ENCODE assay signal across 19 mouse cellular contexts in genomic region chr6:16764707-16765106, GRCm38 (mm10).
A peak's percentile ranks its signal among the peaks of the same experiment; 100 is the strongest.
DNase-seq lines count a peak whose midpoint lies in the region; ATAC-seq lines count a peak whose summit lies in the region.
"Had no signal": no experiment of that assay in that cellular context is flagged by ENCODE, and none has a peak within 500 bp of the region (broad histone marks: within the 10 kb centered on the region; RNA-seq: fewer than 3 reads in every experiment).

No protein-coding gene starts in this region.

- no peak overlapping the region for H3K9ac ChIP-seq in limb, embryonic 11.5 days (ENCODE audit: low read length)
- no peak overlapping the region for H3K9ac ChIP-seq in embryonic facial prominence, embryonic 12.5 days
- H3K9ac ChIP-seq in liver, embryonic 11.5 days (ENCODE audit: low read depth, low read length), result no peak overlapping the region
- H3K9ac ChIP-seq: forebrain, embryonic 12.5 days; hindbrain, embryonic 12.5 days; limb, embryonic 15.5 days; liver, postnatal 0 days; neural tube, embryonic 12.5 days had no signal

- H3K4me2 ChIP-seq in limb, embryonic 11.5 days (ENCODE audit: low read depth, severe bottlenecking), result no peak overlapping the region
- H3K4me2 ChIP-seq in embryonic facial prominence, embryonic 12.5 days (replicated peaks), result no peak overlapping the region
- H3K4me2 ChIP-seq in liver, embryonic 11.5 days, result no peak overlapping the region
- H3K4me2 ChIP-seq: forebrain, embryonic 12.5 days; hindbrain, embryonic 12.5 days; limb, embryonic 15.5 days; neural tube, embryonic 12.5 days had no signal

- no peak overlapping the region for H3K27ac ChIP-seq in limb, embryonic 11.5 days (replicated peaks; ENCODE audit: low read depth, low read length)
- no peak overlapping the region for H3K27ac ChIP-seq in limb, embryonic 10.5 days
- no peak overlapping the region for H3K27ac ChIP-seq in embryonic facial prominence, embryonic 12.5 days
- no peak overlapping the region for H3K27ac ChIP-seq in liver, embryonic 11.5 days (ENCODE audit: low read depth, low read length)
- H3K27ac ChIP-seq: forebrain, embryonic 12.5 days; hindbrain, embryonic 12.5 days; left cerebral cortex, adult 2 months; limb, embryonic 15.5 days; neural tube, embryonic 12.5 days had no signal

- H3K4me1 ChIP-seq in limb, embryonic 11.5 days (ENCODE audit: control insufficient read depth, insufficient read depth, low read length), result no peaks in the 10 kb centered on the region
- H3K4me1 ChIP-seq in limb, embryonic 10.5 days, result peaks cover 5% of the 10 kb centered on the region; the same call in 1 of the 2 replicates
- H3K4me1 ChIP-seq in embryonic facial prominence, embryonic 12.5 days, result peaks cover 5% of the 10 kb centered on the region; the same call in 1 of the 2 replicates
- no peaks in the 10 kb centered on the region for H3K4me1 ChIP-seq in liver, embryonic 11.5 days (replicated peaks; ENCODE audit: control insufficient read depth, insufficient read depth, low read length)
- H3K4me1 ChIP-seq: forebrain, embryonic 12.5 days; hindbrain, embryonic 12.5 days; limb, embryonic 15.5 days; neural tube, embryonic 12.5 days had no signal

- DNase-seq in limb, embryonic 11.5 days (ENCODE audit: low spot score), result no peak
- no peak for DNase-seq in limb, embryonic 10.5 days (ENCODE audit: low spot score)
- peak; percentile 51 for DNase-seq in embryo, embryonic 10 days (ENCODE audit: low spot score)
- DNase-seq in mesoderm, embryonic 11.5 days (ENCODE audit: low read depth, low spot score), result peak; percentile 20
- no peak for DNase-seq in Muller cell, postnatal 12 days (ENCODE audit: inconsistent ontology term)
- DNase-seq in liver, embryonic 11.5 days (ENCODE audit: low spot score), result no peak
- DNase-seq: cerebellum, postnatal 36 days; gastrocnemius, postnatal 36 days; kidney, adult 18-20 months; kidney, postnatal 25 days; liver, postnatal 0 days; thymus, postnatal 4 days had no signal

- ATAC-seq in limb, embryonic 11.5 days (ENCODE audit: insufficient number of reproducible peaks, low FRiP score, low TSS enrichment, low read depth), result peak; percentile 39; the same call in 1 of the 2 replicates
- peak; percentile 77; the same call in 1 of the 2 replicates for ATAC-seq in embryonic facial prominence, embryonic 12.5 days (ENCODE audit: insufficient number of reproducible peaks, insufficient read depth, low FRiP score, low TSS enrichment)
- ATAC-seq in liver, embryonic 11.5 days (replicated peaks; ENCODE audit: low FRiP score), result no peak
- ATAC-seq: liver, postnatal 0 days; Patski had no signal

- H3K36me3 ChIP-seq in limb, embryonic 11.5 days (ENCODE audit: control insufficient read depth, insufficient read depth, low read length), result no peaks in the 10 kb centered on the region
- no peaks in the 10 kb centered on the region for H3K36me3 ChIP-seq in limb, embryonic 10.5 days
- H3K36me3 ChIP-seq in embryonic facial prominence, embryonic 12.5 days, result no peaks in the 10 kb centered on the region
- no peaks in the 10 kb centered on the region for H3K36me3 ChIP-seq in liver, embryonic 11.5 days (ENCODE audit: control insufficient read depth, insufficient read depth, low read length)
- H3K36me3 ChIP-seq: forebrain, embryonic 12.5 days; hindbrain, embryonic 12.5 days; limb, embryonic 15.5 days; neural tube, embryonic 12.5 days had no signal

- no peaks in the 10 kb centered on the region for H3K27me3 ChIP-seq in limb, embryonic 11.5 days (ENCODE audit: control insufficient read depth, insufficient read depth, low read length)
- H3K27me3 ChIP-seq in limb, embryonic 10.5 days (ENCODE audit: low read depth, poor library complexity, severe bottlenecking), result no peaks in the 10 kb centered on the region
- H3K27me3 ChIP-seq in embryonic facial prominence, embryonic 12.5 days, result no peaks in the 10 kb centered on the region
- no peaks in the 10 kb centered on the region for H3K27me3 ChIP-seq in liver, embryonic 11.5 days (replicated peaks; ENCODE audit: control insufficient read depth, insufficient read depth, low read length)
- H3K27me3 ChIP-seq: forebrain, embryonic 12.5 days; hindbrain, embryonic 12.5 days; limb, embryonic 15.5 days; neural tube, embryonic 12.5 days had no signal

- H3K4me3 ChIP-seq in limb, embryonic 11.5 days (ENCODE audit: low read depth, low read length), result no peak overlapping the region
- H3K4me3 ChIP-seq in limb, embryonic 10.5 days, result no peak overlapping the region
- no peak overlapping the region for H3K4me3 ChIP-seq in embryonic facial prominence, embryonic 12.5 days
- no peak overlapping the region for H3K4me3 ChIP-seq in liver, embryonic 11.5 days (ENCODE audit: low read depth, low read length)
- H3K4me3 ChIP-seq: forebrain, embryonic 12.5 days; hindbrain, embryonic 12.5 days; left cerebral cortex, adult 2 months; limb, embryonic 15.5 days; neural tube, embryonic 12.5 days had no signal

- H3K9me3 ChIP-seq in limb, embryonic 11.5 days (ENCODE audit: control insufficient read depth, low read length), result no peaks in the 10 kb centered on the region
- H3K9me3 ChIP-seq in limb, embryonic 10.5 days (replicated peaks), result no peaks in the 10 kb centered on the region
- H3K9me3 ChIP-seq in embryonic facial prominence, embryonic 12.5 days, result no peaks in the 10 kb centered on the region
- no peaks in the 10 kb centered on the region for H3K9me3 ChIP-seq in liver, embryonic 11.5 days (ENCODE audit: control insufficient read depth, low read length)
- H3K9me3 ChIP-seq: forebrain, embryonic 12.5 days; hindbrain, embryonic 12.5 days; limb, embryonic 15.5 days; neural tube, embryonic 12.5 days had no signal

- WGBS in limb, embryonic 11.5 days, result 46% methylated on average over 5 of the region's 5 CpGs
- 58% methylated on average over 5 of the region's 5 CpGs for WGBS in limb, embryonic 10.5 days
- WGBS in embryonic facial prominence, embryonic 12.5 days, result 23% methylated on average over 5 of the region's 5 CpGs
- WGBS in liver, embryonic 11.5 days, result 51% methylated on average over 5 of the region's 5 CpGs

Comparison
In these comparisons a context has a peak if more than half of its experiments do, and no peak if none do; other contexts are left out.
1. DNase-seq: peak in embryo, embryonic 10 days (single experiment) and mesoderm, embryonic 11.5 days (single experiment); none in limb, embryonic 11.5 days (single experiment), limb, embryonic 10.5 days (single experiment), Muller cell, postnatal 12 days (single experiment) and liver, embryonic 11.5 days (single experiment).